Mouse (Mus musculus): ENCODE measurements around the gene Olfr901. TPM values are rescaled to one million over a fixed set of nuclear protein-coding genes. Genes with fewer than 3 reads are reported as not detected.
"Not testable (repeated sequence)": the region's sequence is repeated elsewhere in the genome, so short reads cannot be mapped to it uniquely, and the experiment has no call there.

Gene Olfr901
- total RNA-seq (2014; rRNA removed; ENCODE audit: low replicate concordance) = not detected in 2 replicates
- polyA plus RNA-seq (2015; fragmentation: Nextera tagmentation; extraction: Ambion mirVana) = not detected in 2 replicates

DNA sequence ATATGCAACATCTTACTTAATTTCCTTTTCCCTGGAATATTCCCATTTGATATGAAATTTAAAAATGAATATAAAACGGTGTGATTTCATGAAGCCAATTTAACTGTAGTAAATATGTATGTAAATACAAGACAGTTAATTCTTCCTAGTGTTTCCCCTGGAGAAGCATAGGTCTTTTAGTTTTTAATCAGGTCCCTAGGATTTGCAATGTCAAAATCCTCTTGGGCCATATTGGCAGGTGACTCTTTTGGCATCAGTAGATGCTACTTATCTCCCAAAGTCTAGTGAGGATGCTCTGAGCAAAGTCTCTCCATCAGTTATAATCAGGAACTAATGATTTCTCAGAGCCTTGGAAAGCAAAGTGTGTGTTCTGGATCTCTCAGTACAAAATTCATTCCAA, at the start of gene Olfr901:
TSS of gene Olfr901 (plus strand) at position 301 of the 400 bp plus-strand sequence.
- no peak for DNase-seq (ENCODE audit: low spot score)
- TF ChIP-seq CTCF (IDR thresholded peaks at IDR 0.05; ENCODE audit: low read depth) (no peak), EP300 (IDR thresholded peaks at IDR 0.05; ENCODE audit: low read depth) (no peak)
- no peak for ATAC-seq (ENCODE audit: insufficient read depth, low read depth)
- no peaks in the 10 kb centered on the region for H3K4me1 ChIP-seq (ENCODE audit: control insufficient read depth, insufficient read depth)
- 64% methylated on average over 1 of the region's 1 CpGs for WGBS
- no peaks in the 10 kb centered on the region for H3K36me3 ChIP-seq (replicated peaks; ENCODE audit: control insufficient read depth, insufficient read depth, low read length)
- no peak within 1 kb of the TSS for H3K27ac ChIP-seq (ENCODE audit: low read depth)
- H3K9me3 ChIP-seq (replicated peaks; ENCODE audit: control insufficient read depth, low read length) = no peaks in the 10 kb centered on the region
- H3K9ac ChIP-seq (replicated peaks; ENCODE audit: low read depth, low read length) = no peak within 1 kb of the TSS
- no peak within 1 kb of the TSS for H3K4me3 ChIP-seq (ENCODE audit: low read depth, low read length)
- H3K4me2 ChIP-seq (ENCODE audit: low read depth, low read length) = no peak within 1 kb of the TSS
- H3K27me3 ChIP-seq (ENCODE audit: control insufficient read depth, insufficient read depth, low read length) = no peaks in the 10 kb centered on the region

DNA sequence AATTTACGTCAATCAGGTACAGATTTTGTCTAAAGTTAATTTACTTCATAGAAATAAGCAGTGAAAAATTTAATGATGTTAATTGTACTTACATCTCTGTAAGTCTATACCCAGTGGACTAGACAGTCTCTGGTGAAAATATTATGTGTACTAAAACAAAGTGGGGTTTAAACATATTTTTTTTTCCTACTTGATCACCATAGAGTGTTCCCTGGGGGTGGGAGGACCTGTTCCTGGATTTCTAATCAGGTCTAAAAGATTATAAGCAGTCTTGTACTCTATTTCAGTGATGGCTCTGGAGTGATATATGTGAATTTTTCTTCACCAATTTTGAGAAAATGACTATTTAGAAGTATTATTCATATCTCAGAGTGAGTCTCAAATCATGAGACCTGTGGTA, 27.9 kb upstream of the Olfr901 start, which contains the start of gene Olfr147:
TSS of gene Olfr147 (plus strand) at position 301 of the 400 bp plus-strand sequence.
- WGBS = 53% methylated on average over 1 of the region's 1 CpGs
- TF ChIP-seq CTCF (IDR thresholded peaks at IDR 0.05; ENCODE audit: low read depth) (no peak), EP300 (IDR thresholded peaks at IDR 0.05; ENCODE audit: low read depth) (no peak)
- Histone ChIP-seq H3K4me2 (ENCODE audit: low read depth, low read length) (no peak within 1 kb of the TSS), H3K9ac (replicated peaks; ENCODE audit: low read depth, low read length) (no peak within 1 kb of the TSS), H3K4me1 (ENCODE audit: control insufficient read depth, insufficient read depth) (no peaks in the 10 kb centered on the region), H3K9me3 (replicated peaks; ENCODE audit: control insufficient read depth, low read length) (no peaks in the 10 kb centered on the region), H3K36me3 (replicated peaks; ENCODE audit: control insufficient read depth, insufficient read depth, low read length) (no peaks in the 10 kb centered on the region), H3K4me3 (ENCODE audit: low read depth, low read length) (no peak within 1 kb of the TSS), H3K27ac (ENCODE audit: low read depth) (no peak within 1 kb of the TSS), H3K27me3 (ENCODE audit: control insufficient read depth, insufficient read depth, low read length) (no peaks in the 10 kb centered on the region)
- DNase-seq (ENCODE audit: low spot score) = no peak
- no peak for ATAC-seq (ENCODE audit: insufficient read depth, low read depth)

GRCm38 (mm10) chr9:38407502-38407901, 21.8 kb upstream of the Olfr901 start:
- DNase-seq (ENCODE audit: low spot score); H3K27me3 ChIP-seq (ENCODE audit: control insufficient read depth, insufficient read depth, low read length); H3K27ac ChIP-seq (ENCODE audit: low read depth); H3K9ac ChIP-seq (replicated peaks; ENCODE audit: low read depth, low read length); H3K36me3 ChIP-seq (replicated peaks; ENCODE audit: control insufficient read depth, insufficient read depth, low read length); H3K4me2 ChIP-seq (ENCODE audit: low read depth, low read length); H3K9me3 ChIP-seq (replicated peaks; ENCODE audit: control insufficient read depth, low read length); ATAC-seq (ENCODE audit: insufficient read depth, low read depth); H3K4me3 ChIP-seq (ENCODE audit: low read depth, low read length); H3K4me1 ChIP-seq (ENCODE audit: control insufficient read depth, insufficient read depth): not testable (repeated sequence)
- 83% methylated on average over 3 of the region's 3 CpGs for WGBS

GRCm38 (mm10) chr9:38413502-38413901, 15.8 kb upstream of the Olfr901 start:
- H3K27me3 ChIP-seq (ENCODE audit: control insufficient read depth, insufficient read depth, low read length); H3K36me3 ChIP-seq (replicated peaks; ENCODE audit: control insufficient read depth, insufficient read depth, low read length); H3K27ac ChIP-seq (ENCODE audit: low read depth); H3K4me2 ChIP-seq (ENCODE audit: low read depth, low read length); H3K9ac ChIP-seq (replicated peaks; ENCODE audit: low read depth, low read length); ATAC-seq (ENCODE audit: insufficient read depth, low read depth); H3K4me3 ChIP-seq (ENCODE audit: low read depth, low read length); DNase-seq (ENCODE audit: low spot score); H3K9me3 ChIP-seq (replicated peaks; ENCODE audit: control insufficient read depth, low read length); H3K4me1 ChIP-seq (ENCODE audit: control insufficient read depth, insufficient read depth): not testable (repeated sequence)
- 88% methylated on average over 14 of the region's 14 CpGs for WGBS

- Histone ChIP-seq H3K36me3 (replicated peaks; ENCODE audit: control insufficient read depth, insufficient read depth, low read length) (no peaks in the 10 kb centered on the region), H3K9ac (replicated peaks; ENCODE audit: low read depth, low read length) (no peak overlapping the region), H3K27ac (ENCODE audit: low read depth) (no peak overlapping the region), H3K4me2 (ENCODE audit: low read depth, low read length) (no peak overlapping the region), H3K4me3 (ENCODE audit: low read depth, low read length) (no peak overlapping the region), H3K4me1 (ENCODE audit: control insufficient read depth, insufficient read depth) (no peaks in the 10 kb centered on the region), H3K9me3 (replicated peaks; ENCODE audit: control insufficient read depth, low read length) (no peaks in the 10 kb centered on the region), H3K27me3 (ENCODE audit: control insufficient read depth, insufficient read depth, low read length) (no peaks in the 10 kb centered on the region)
- TF ChIP-seq CTCF (IDR thresholded peaks at IDR 0.05; ENCODE audit: low read depth) (no peak), EP300 (IDR thresholded peaks at IDR 0.05; ENCODE audit: low read depth) (no peak)
- ATAC-seq (ENCODE audit: insufficient read depth, low read depth) = no peak
- no peak for DNase-seq (ENCODE audit: low spot score)
Measured at GRCm38 (mm10) chr9:38423801-38424200, 5.5 kb upstream of the Olfr901 start.

- Histone ChIP-seq H3K27ac (ENCODE audit: low read depth) (no peak overlapping the region), H3K4me1 (ENCODE audit: control insufficient read depth, insufficient read depth) (no peaks in the 10 kb centered on the region), H3K4me2 (ENCODE audit: low read depth, low read length) (no peak overlapping the region), H3K4me3 (ENCODE audit: low read depth, low read length) (no peak overlapping the region), H3K36me3 (replicated peaks; ENCODE audit: control insufficient read depth, insufficient read depth, low read length) (no peaks in the 10 kb centered on the region), H3K9me3 (replicated peaks; ENCODE audit: control insufficient read depth, low read length) (no peaks in the 10 kb centered on the region), H3K27me3 (ENCODE audit: control insufficient read depth, insufficient read depth, low read length) (no peaks in the 10 kb centered on the region), H3K9ac (replicated peaks; ENCODE audit: low read depth, low read length) (no peak overlapping the region)
- WGBS = 16% methylated on average over 1 of the region's 1 CpGs
- DNase-seq (ENCODE audit: low spot score) = no peak
- ATAC-seq (ENCODE audit: insufficient read depth, low read depth) = no peak
- TF ChIP-seq CTCF (IDR thresholded peaks at IDR 0.05; ENCODE audit: low read depth) (no peak), EP300 (IDR thresholded peaks at IDR 0.05; ENCODE audit: low read depth) (no peak)
Measured at GRCm38 (mm10) chr9:38427026-38427425, 2.2 kb upstream of the Olfr901 start.
